Mouse (Mus musculus) G1E (cell line): ENCODE results near the gene Serpinb6a. TPM values are rescaled to one million over a fixed set of nuclear protein-coding genes. Genes with fewer than 3 reads are reported as not detected.

Experiments used
- ATAC-seq: 2 replicates; pipeline ENCODE4 v1.8.0; 2016; ENCODE audit warnings: mild to moderate bottlenecking; ENCODE audit not compliant: insufficient number of reproducible peaks, poor library complexity, low FRiP score, severe bottlenecking; ENCODE audit errors: extremely low read depth
- DNase-seq: peaks from one replicate; pipeline ENCODE4 v3.0.0; 2012; ENCODE audit warnings: low spot score
- H3K27me3 ChIP-seq: 2 replicates; pipeline ENCODE4 v1.6.1; 2012; ENCODE audit warnings: mild to moderate bottlenecking, low read length, inconsistent platforms; ENCODE audit not compliant: insufficient read depth
- H3K36me3 ChIP-seq: replicated peaks from 2 replicates; pipeline ENCODE3; 2012; ENCODE audit warnings: mild to moderate bottlenecking, inconsistent platforms
- H3K4me1 ChIP-seq: 2 replicates; pipeline ENCODE4 v1.6.1; 2012; ENCODE audit warnings: low read depth, low read length, inconsistent platforms, mixed read lengths; ENCODE audit not compliant: insufficient read depth
- H3K4me3 ChIP-seq: 2 replicates; pipeline ENCODE4 v1.5.1; 2012; ENCODE audit warnings: low read depth, mild to moderate bottlenecking, inconsistent platforms, low read length, moderate library complexity, mixed read lengths
- H3K9me3 ChIP-seq: replicated peaks from 2 replicates; pipeline ENCODE4 v1.6.1; 2012; ENCODE audit warnings: inconsistent platforms
- CTCF ChIP-seq: IDR thresholded peaks from 2 replicates; pipeline ENCODE4 v1.5.1; 2012; ENCODE audit warnings: low read depth, low read length, inconsistent platforms, mixed read lengths
- GATA1 ChIP-seq: IDR thresholded peaks from 2 replicates; pipeline ENCODE4 v1.6.1; 2012; ENCODE audit warnings: borderline replicate concordance, low read length, inconsistent platforms, mixed read lengths
- GATA2 ChIP-seq: IDR thresholded peaks from 2 replicates; pipeline ENCODE4 v1.6.1; 2012; ENCODE audit warnings: low read depth, low read length, inconsistent platforms, borderline replicate concordance
- POLR2AphosphoS5 ChIP-seq: IDR thresholded peaks from 2 replicates; pipeline ENCODE4 v1.6.1; 2012; ENCODE audit warnings: low read depth, low read length, inconsistent platforms; ENCODE audit not compliant: insufficient replicate concordance
- TAL1 ChIP-seq: conservative IDR thresholded peaks from 2 replicates; pipeline ENCODE4 v1.6.1; 2012; ENCODE audit warnings: low read depth, low read length, inconsistent platforms, mixed read lengths
- polyA plus RNA-seq: library from polyadenylated mRNA; stranded (reverse); fragments of >175 nt; gene quantifications from 2 replicates; pipeline ENCODE4 v1.2.3, GENCODE M21; 2012
- total RNA-seq, 2 experiments: library from RNA; stranded (forward) in 1 of 2; stranded (reverse) in 1 of 2; fragments of 200-1000 nt in 1 of 2; fragments of >200 nt in 1 of 2; fragmentation: Nextera tagmentation in 1 of 2; gene quantifications; 2 replicates each; pipeline ENCODE4 v1.2.3; 2014 to 2017

Serpinb6a gene
- total and polyA plus RNA-seq, 3 experiments, result 2.1 to 12.1 (median 10.9) TPM

DNA sequence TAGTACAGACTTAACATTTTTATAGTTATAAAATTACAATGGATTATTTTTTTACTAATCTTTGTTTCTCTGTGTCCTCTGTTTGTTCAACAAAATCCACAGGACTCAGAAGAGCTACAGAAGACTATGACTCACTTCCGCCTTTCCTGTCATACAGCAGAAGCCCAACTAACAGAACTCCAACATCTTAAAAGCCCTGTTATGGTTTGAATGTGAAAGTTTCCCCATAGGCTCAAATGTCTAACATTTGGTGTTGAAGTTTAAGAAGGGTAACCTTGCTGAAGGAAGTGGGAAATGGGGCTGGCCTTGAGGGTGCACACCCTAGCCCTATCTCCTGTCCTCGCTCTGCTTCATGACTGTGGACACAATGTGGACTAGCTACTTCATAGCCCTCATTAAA lies 42.8 kb downstream of the Serpinb6a start:
- H3K4me3 ChIP-seq, result no peak overlapping the region
- TF ChIP-seq POLR2AphosphoS5 (no peak), TAL1 (no peak), GATA1 (no peak), CTCF (no peak), GATA2 (no peak)

GRCm38 (mm10) chr13:33956571-33957421 lies 45.8 kb downstream of the Serpinb6a start:
- Histone ChIP-seq H3K36me3 (no peaks in the 10 kb centered on the region), H3K9me3 (no peaks in the 10 kb centered on the region), H3K4me3 (no peak overlapping the region), H3K27me3 (0 out of 2 replicates have a peak, but pooled peaks cover 6% of the 10 kb centered on the region), H3K4me1 (no peaks in the 10 kb centered on the region)
- peak; percentile 19 for DNase-seq
- TF ChIP-seq CTCF (peak; percentile 60), TAL1 (no peak), POLR2AphosphoS5 (no peak), GATA2 (no peak)
- ATAC-seq, result 0 out of 2 replicates have a peak, but pooled peaks have one; percentile 8

More for the DNA sequence above, 42.8 kb downstream of the Serpinb6a start:
- Histone ChIP-seq H3K36me3 (no peaks in the 10 kb centered on the region), H3K27me3 (0 out of 2 replicates have a peak, but pooled peaks cover 2% of the 10 kb centered on the region), H3K4me1 (peaks cover 2% of the 10 kb centered on the region; the same call in 1 of the 2 replicates), H3K9me3 (no peaks in the 10 kb centered on the region)
- DNase-seq (no peak), ATAC-seq (no peak)

- ATAC-seq (no peak), DNase-seq (no peak)
- Histone ChIP-seq H3K4me3 (no peak overlapping the region), H3K4me1 (no peaks in the 10 kb centered on the region), H3K36me3 (no peaks in the 10 kb centered on the region), H3K9me3 (no peaks in the 10 kb centered on the region), H3K27me3 (peaks cover 11% of the 10 kb centered on the region; the same call in 1 of the 2 replicates)
- TF ChIP-seq TAL1, result no peak
- no peak for TF ChIP-seq CTCF
- no peak for TF ChIP-seq GATA2
Measured at GRCm38 (mm10) chr13:33952947-33953346, 49.6 kb downstream of the Serpinb6a start.

GRCm38 (mm10) chr13:33952075-33952449 lies 50.5 kb downstream of the Serpinb6a start:
- DNase-seq (no peak), ATAC-seq (no peak)
- peaks cover 11% of the 10 kb centered on the region; the same call in 1 of the 2 replicates for H3K27me3 ChIP-seq
- no peaks in the 10 kb centered on the region for H3K4me1 ChIP-seq
- no peak overlapping the region for H3K4me3 ChIP-seq
- H3K9me3 ChIP-seq, result no peaks in the 10 kb centered on the region
- H3K36me3 ChIP-seq, result no peaks in the 10 kb centered on the region
- TF ChIP-seq CTCF (no peak), GATA1 (no peak), GATA2 (no peak), TAL1 (no peak), POLR2AphosphoS5 (no peak)

- H3K9me3 ChIP-seq, result no peaks in the 10 kb centered on the region
- peaks cover 11% of the 10 kb centered on the region; the same call in 1 of the 2 replicates for H3K27me3 ChIP-seq
- DNase-seq (no peak), ATAC-seq (no peak)
- H3K4me3 ChIP-seq, result no peak overlapping the region
- TF ChIP-seq CTCF, result no peak
- TF ChIP-seq GATA2, result no peak
- TF ChIP-seq GATA1, result no peak
- TF ChIP-seq POLR2AphosphoS5, result no peak
- no peak for TF ChIP-seq TAL1
- H3K36me3 ChIP-seq, result no peaks in the 10 kb centered on the region
- no peaks in the 10 kb centered on the region for H3K4me1 ChIP-seq
Measured at GRCm38 (mm10) chr13:33951308-33952074, 51.1 kb downstream of the Serpinb6a start.

- TF ChIP-seq POLR2AphosphoS5 (no peak), GATA2 (no peak), CTCF (no peak), TAL1 (no peak), GATA1 (no peak)
- Histone ChIP-seq H3K9me3 (peaks cover 3% of the 10 kb centered on the region; the same call in 1 of the 2 replicates), H3K27me3 (no peaks in the 10 kb centered on the region), H3K4me1 (no peaks in the 10 kb centered on the region), H3K4me3 (no peak overlapping the region), H3K36me3 (no peaks in the 10 kb centered on the region)
- no peak; the same call in 1 of the 2 replicates for ATAC-seq
- DNase-seq, result no peak
Measured at GRCm38 (mm10) chr13:33942212-33942779, 60.3 kb downstream of the Serpinb6a start.
